Mouse (Mus musculus): ENCODE data around the gene Rgs17. TPM values are rescaled to one million over a fixed set of nuclear protein-coding genes. Genes with fewer than 3 reads are reported as not detected.
A peak's percentile ranks its signal among the peaks of the same experiment; 100 is the strongest.

Rgs17 gene
- total RNA-seq, 2 experiments from 2014 or later: not detected

DNA sequence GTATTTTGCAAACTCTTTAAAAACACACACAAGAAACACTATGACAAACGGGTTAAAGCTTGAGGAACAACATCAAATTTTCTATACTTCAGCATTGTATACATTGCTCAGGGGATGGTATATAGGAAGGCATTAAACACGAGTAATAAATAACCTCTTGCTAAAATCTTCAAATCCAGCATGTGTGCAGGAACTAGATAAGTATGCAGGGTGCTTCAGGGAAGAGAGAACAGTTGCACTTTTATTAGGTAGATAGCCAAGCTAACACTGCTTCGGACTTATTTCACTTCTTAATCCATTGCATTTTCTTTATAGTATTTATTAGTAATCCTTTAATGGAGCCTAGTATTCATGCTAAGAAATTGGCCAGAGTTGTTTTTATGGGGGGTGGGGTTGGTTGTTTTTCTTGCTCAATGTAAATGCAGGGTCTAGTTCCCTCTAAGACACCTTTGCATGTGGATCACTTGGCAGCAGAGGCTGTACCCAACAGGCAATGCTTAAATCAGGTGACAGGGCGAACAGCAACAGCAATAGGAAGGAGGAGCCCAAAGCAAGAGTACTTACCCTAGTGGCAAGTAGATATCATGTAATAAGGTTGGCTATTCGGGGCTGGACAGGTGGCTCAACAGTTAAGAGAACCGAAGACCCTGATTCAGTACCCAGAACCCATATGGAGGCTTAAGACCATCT, 95.7 kb downstream of the Rgs17 start:
- ATAC-seq (replicated peaks; ENCODE audit: low FRiP score, low TSS enrichment, poor library complexity, severe bottlenecking): 0 out of 2 replicates have a peak, but pooled peaks have one; percentile 5

DNA sequence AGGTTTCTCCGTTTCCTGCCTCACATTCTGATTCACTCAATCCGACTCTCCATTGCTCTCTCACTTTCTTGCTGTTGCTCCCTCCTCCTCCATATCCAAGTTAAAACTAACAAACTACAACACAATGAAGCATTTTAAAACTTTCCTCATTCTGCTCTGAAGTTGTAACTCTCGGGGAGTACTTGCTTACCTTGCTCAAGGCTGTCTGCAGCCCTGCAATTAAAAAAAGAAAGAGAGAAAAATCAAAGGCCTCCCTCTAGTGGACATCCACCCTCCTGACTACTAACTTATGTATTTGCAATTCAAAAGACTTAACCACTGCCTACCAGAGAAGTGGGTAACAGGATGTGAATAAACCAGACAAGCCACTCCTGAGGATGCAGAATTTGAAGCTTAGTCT, 97.4 kb downstream of the Rgs17 start:
- ATAC-seq (replicated peaks; ENCODE audit: low FRiP score, low TSS enrichment, poor library complexity, severe bottlenecking): peak; percentile 29

DNA sequence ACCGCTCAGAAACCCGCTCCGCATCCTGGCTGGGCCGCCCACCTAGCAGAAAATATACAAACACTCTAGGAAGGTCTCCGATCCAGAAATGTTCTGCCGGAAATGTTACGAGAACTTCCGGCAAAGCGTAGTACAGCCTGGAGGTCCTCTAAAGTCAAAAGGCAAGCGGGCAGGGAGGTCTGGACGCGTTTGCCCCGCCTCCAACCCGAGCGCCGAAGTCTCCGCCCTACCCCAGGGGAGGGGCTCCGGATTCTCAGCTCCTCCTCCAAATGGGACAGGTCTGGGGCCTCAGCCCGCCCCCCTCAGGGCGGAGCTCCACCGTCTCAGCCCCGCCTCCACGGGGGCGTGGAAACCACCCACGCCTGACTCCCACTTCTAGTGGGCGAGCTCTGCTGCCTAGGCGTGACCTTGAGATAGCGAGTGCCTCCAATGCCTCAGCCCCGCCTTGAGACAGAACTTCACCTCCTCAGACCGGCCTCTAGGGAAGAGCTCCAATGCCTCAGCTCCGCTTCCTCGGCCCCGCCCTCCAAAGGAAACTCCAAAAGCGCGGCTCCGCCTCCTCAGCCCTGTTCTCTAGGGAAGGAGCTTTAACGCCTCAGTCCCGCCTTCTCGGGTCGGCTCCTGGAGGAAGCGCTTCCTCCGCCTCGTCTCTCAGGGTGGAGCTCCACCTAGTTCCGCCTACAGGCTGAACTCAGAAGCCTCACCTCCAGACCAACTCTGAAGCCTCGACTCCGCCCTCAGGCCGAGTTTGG, 98.3 kb downstream of the Rgs17 start, which contains the start of gene Mtrf1l:
Mtrf1l (minus strand) TSS at position 171 of the 752 bp plus-strand sequence.
- peak; percentile 88 for ATAC-seq (replicated peaks; ENCODE audit: low FRiP score, low TSS enrichment, poor library complexity, severe bottlenecking)

DNA sequence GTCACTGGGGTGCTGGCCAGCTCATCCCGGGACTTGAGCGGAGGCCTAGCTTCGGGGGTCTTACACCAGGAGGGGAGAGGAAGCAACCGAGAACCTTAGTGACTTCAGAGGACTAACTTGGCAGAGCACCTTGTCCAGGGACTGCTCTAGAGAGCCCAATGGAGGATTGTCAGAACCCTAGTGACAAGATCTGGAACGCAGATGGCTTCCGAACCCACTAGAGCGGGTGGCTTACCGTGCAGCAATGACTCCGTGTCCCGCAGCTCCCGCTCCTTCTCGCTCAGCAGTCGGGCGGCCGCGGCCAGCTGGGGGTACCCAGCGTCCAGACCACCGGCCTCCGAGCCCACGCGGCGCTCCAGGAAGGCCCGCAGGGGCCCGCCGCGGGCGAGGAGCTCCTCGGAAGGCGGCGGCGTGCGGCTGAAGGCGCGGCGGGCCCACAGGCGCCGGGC, 98.9 kb downstream of the Rgs17 start:
- no peak for ATAC-seq (replicated peaks; ENCODE audit: low FRiP score, low TSS enrichment, poor library complexity, severe bottlenecking)

DNA sequence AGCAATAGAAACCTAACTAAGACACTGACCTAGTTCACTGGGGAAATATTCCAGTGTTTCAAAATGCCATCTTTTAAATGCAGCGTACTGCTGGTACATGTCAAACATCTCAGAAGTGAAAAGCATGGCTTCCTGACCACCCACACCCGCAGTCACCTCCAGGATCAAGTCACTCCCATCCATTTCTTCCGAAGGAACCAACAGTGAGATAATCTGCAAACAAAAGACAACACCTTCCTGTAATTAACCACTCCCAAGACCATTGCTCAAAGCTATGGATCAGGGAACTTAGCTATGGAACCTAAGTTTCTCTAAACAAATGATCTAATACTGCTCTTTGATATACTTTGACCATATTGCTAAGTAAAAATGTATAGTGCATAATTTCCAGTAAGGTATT, 103.4 kb downstream of the Rgs17 start:
- no peak for ATAC-seq (replicated peaks; ENCODE audit: low FRiP score, low TSS enrichment, poor library complexity, severe bottlenecking)

DNA sequence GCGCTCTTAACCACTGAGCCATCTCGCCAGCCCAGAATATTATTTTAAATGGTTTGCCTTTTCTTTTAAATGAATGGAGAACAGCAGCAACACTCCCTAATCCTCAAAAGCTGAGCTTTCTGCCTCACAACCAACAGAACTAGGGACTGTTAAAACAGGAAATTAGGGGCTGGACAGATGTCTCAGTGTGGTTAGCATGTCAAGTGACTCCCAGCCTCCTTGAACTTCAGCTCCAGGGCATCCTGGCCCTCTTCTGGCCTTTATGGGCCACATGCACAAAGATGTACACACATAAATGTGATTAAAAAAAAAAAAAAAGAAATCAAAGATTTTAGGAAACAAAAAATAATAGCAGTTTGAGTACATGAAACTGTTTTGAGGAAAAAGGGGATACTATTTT, 106.2 kb downstream of the Rgs17 start:
- no peak for ATAC-seq (replicated peaks; ENCODE audit: low FRiP score, low TSS enrichment, poor library complexity, severe bottlenecking)

DNA sequence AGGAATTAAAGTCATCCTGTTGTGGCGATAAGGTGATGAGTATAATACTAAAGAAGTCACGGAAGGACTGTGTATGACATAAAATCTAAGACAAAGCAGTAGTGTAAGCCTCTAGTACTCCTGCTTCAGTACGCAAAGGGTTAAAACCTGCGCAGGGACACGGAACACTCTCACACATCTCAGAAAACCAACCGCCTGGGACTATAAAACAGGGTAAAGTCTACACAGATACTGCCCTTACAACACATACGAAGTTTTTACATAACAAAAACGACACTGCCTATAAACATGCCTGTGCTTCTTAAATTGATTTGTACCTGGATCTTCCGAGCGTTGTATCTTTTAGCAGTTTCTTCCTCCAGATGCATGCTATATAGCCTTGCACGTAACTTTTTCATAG, 108.5 kb downstream of the Rgs17 start:
- no peak for ATAC-seq (replicated peaks; ENCODE audit: low FRiP score, low TSS enrichment, poor library complexity, severe bottlenecking)

DNA sequence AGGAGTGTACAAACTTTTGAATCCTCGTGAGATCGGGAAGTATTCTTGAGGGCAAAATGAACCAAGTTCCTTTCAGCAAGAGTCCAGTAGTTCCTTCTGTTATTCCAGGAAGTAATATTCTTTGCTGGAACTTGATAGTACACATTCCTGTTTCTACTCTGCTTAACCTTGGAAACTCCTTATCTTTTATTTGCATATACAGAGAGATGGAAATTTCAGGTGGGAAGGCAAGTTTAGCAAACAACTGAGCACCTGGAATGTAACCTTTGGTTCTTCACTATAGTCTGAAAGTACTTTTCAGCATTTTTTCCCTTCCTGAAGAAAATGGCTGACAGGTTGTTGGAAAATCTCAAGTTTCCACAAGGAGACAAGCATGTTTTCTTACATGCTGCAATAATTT, 114.5 kb downstream of the Rgs17 start:
- no peak for ATAC-seq (replicated peaks; ENCODE audit: low FRiP score, low TSS enrichment, poor library complexity, severe bottlenecking)

DNA sequence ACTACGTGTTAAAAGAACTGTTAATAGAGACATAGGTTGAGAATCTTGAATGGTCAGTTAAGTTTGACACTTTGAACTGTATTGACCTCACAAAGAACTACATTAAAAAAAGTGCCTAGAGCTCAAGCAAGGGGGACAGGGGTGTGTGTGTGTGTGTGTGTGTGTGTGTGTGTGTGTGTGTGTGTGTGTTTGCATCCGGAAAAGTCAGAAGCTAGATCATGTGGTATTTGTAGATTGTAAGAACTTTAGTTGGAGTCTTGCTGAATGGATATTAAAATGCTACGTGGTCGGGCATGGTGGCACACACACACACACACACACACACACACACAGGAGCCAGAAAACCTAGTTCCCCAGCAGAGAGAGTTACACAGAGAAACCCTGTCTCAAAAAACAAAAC, 115.2 kb downstream of the Rgs17 start:
- ATAC-seq (replicated peaks; ENCODE audit: low FRiP score, low TSS enrichment, poor library complexity, severe bottlenecking): no peak

DNA sequence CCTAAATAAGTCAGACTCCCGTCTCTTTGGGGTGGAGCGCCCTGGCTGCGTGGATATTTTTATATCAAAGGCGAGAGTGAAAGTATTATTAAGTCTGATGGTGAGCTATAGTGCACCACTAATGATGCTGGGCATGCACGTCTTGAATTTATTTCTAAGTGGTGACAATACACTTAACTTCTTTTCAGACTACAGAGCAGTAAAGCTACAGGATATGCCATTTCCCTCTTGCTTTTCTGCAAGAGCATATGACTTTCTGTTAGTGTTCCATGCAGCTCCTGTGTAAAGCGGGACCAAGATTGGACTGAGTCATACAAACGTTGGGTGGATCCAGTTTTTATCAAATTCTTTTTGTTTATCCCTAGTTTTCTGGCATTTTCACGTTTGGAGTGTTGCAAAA, 115.8 kb downstream of the Rgs17 start:
- ATAC-seq (replicated peaks; ENCODE audit: low FRiP score, low TSS enrichment, poor library complexity, severe bottlenecking): no peak

DNA sequence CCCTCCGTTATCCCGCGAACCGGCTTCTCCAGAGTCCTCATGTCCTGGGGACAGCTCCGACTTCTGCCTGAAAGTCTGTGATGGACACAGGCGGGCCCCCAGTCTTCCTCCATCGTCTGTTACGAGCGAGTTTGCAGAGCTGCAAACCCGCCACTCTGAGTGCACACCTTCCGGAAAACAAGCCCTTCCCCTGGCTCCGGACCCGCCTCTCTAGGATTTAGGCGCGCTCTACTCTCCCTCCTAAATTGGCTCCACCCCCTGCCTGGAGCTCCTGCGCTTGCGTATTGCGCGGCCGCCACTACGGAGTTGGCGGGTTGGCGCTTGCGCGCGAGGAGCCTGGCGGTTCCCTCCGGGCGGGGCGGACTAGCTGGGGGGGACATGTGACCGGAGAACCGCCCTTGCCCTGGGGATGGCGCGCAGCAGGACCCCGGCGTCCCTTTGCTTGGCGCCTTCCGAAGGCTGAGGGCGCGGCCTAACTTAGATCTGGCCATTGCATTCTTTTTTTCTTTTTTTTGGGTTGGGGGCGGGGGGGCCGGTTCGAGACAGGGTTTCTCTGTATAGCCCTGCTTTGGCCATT, 116.4 kb downstream of the Rgs17 start:
- peak; percentile 81 for ATAC-seq (replicated peaks; ENCODE audit: low FRiP score, low TSS enrichment, poor library complexity, severe bottlenecking)

DNA sequence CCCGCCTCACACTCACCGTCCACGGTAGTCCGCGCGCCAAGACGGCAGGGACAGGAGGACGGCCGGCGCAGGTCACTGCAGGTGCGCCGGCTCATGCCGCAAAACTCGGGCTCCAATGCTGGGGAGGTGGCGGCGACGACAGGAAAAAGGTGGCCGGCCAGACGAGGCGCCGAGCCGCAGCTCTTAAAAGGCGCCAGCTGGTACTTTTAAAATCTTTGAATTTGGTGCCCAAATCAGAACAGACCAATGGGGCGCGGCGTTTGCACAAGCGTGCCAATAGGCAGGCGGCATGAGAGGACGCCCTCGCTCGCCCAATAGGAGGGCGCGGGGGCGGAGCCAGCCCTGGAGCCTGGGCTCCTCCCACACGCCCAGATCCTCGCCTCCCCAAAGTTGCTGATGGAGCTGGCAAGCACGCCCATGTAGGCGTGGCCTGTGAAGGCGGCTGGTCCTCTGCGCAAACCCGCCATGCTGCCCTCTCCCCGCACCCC, 116.9 kb downstream of the Rgs17 start, which contains the start of gene Fbxo5:
Fbxo5 (minus strand) TSS at position 358 of the 488 bp plus-strand sequence.
- peak; percentile 88 for ATAC-seq (replicated peaks; ENCODE audit: low FRiP score, low TSS enrichment, poor library complexity, severe bottlenecking)

DNA sequence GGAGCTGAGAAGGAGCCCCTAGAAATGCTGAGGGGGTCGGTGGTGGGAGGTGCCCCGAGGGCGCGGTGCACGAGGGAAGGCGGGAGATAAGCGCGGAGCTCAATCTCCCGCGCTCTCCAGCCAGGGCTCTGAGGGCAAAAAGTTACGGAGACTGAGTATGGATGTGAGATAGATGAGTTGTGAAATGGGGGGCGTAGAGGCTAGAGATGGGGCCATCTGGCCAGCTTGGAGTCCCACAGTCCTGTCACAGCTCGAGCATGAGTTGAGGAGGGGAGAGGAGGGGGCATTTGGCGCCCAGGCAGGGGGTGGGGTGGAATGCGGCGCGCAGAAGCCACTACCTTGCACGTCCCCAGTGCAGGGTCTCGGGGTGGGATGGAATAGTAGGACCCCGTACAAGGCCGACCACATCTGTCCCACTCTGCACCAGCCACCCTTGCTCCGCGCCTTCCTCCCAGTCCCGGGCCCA, 117.5 kb downstream of the Rgs17 start:
- peak; percentile 35 for ATAC-seq (replicated peaks; ENCODE audit: low FRiP score, low TSS enrichment, poor library complexity, severe bottlenecking)

DNA sequence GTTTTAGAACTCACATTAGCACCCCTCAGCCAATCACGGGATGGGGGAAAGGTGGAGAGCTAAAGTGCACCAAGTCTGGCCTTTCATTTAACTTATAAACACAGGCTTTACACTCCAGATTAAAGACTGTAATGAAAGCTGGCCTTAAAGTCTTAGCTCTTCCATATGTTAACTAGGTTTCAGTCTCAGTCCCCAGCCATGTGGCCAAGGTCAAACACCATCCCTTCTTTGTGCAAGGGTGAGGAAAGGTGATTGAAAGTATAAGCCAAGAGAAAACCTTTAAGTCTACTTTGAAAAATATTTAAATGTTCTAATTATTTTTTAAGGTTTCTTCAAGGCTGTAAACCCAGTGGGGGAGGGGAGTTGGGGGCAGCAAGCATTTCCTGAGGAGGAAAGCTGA, 118.5 kb downstream of the Rgs17 start:
- ATAC-seq (replicated peaks; ENCODE audit: low FRiP score, low TSS enrichment, poor library complexity, severe bottlenecking): no peak

DNA sequence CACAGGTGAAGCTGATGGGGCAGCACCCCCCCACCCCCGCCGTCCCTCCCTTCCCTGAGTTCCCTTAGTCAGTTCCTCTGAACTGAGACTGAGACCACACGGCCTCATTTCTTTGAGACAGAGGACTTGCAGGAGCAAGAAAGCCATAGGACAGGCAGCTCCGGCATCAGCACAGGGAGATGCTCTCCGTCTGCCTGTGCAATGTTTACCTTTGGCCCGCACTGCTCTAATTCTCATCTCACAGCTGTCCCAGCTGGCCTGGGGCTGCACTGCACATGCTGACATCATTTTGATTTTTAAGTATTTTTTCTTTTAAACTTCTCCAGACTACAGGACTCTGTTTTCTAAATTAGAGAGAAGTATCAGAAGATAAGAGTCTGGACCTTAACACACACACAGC, 119.3 kb downstream of the Rgs17 start:
- ATAC-seq (replicated peaks; ENCODE audit: low FRiP score, low TSS enrichment, poor library complexity, severe bottlenecking): no peak

DNA sequence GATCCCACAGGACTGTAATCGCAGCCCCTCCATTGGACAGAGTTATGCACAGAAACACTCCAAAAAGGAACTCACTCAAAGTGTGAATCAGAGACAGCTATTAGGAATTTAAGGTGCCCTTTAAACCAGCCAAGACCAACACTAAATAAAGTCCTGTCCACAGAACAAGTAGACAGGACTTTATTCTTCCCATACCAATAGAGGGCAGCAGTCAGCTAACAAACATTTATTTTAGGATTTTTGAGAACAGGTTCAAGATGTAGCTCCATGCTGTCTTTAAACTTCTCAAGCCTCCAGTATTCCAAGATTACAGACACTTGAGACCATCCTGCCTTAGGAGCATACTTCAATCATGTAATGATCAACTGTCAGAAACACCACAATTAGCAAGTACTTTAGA, 121.7 kb downstream of the Rgs17 start:
- no peak for ATAC-seq (replicated peaks; ENCODE audit: low FRiP score, low TSS enrichment, poor library complexity, severe bottlenecking)

DNA sequence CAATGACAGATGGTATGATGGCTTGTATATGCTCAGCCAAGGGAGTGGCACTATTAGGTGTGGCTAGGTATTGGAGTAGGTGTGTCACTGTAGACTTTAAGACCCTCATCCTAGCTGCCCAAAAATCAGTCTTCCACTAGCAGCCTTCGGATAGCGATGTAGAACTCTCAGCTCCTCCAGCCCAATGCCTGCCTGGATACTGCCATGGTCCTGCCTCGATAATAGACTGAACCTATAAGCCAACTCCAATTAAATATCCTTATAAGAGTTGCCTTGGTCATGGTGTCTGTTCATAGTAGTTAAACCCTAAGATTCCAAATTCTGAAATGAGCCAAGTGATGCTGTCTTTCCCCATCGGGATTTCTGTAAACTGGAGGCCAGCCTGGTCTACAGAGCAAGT, 124.1 kb downstream of the Rgs17 start:
- no peak for ATAC-seq (replicated peaks; ENCODE audit: low FRiP score, low TSS enrichment, poor library complexity, severe bottlenecking)

DNA sequence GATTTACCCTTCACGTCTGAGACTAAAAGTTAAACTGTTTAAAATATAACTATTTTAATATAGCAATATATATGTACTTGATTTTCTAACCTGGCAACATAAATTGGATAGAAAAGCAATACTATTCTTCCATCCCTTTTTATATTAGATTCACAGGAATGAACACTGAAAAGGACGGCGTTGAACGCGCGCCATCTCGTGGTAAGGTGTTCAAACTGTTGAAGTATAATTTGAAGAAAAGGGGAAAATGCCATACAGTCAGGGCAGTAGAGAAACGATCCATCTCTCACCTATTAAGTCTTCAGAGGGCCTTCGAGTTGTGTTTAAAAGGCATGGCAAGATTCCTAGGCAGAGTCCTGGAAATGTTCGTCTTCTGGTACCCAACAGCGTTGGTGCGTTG, 131.5 kb downstream of the Rgs17 start:
- 0 out of 2 replicates have a peak, but pooled peaks have one; percentile 51 for ATAC-seq (replicated peaks; ENCODE audit: low FRiP score, low TSS enrichment, poor library complexity, severe bottlenecking)

DNA sequence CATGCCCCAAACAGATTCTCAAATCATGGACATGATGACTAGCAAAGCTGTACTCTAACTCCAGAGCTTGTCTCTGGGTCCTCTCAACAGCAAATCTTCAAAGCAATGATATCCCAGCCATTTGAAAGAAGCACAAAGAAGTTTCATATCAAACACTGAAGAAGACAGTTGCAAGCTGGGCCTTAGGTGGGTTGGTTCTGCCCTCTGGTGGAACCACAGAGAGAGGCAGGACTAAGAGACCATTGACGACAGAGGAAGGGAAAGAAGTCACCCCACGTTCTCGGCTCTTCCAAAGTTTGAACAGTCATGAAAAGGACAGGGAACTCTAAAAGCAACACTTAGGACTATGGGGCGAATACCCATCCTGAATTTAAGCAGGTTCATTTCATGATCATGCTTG, 135.3 kb downstream of the Rgs17 start:
- ATAC-seq (replicated peaks; ENCODE audit: low FRiP score, low TSS enrichment, poor library complexity, severe bottlenecking): peak; percentile 94

Data from megakaryocyte-erythroid progenitor cell, adult 5-6 weeks (primary cell).